Mouse (Mus musculus): ENCODE results near the gene Rab6b.

GRCm38 (mm10) chr9:103227760-103228159 lies 116.2 kb downstream of the Rab6b start:
- no peak for TF ChIP-seq CTCF (IDR thresholded peaks at IDR 0.05; ENCODE audit: borderline replicate concordance, extremely low read depth, insufficient read depth, insufficient read length)
- no peak for TF ChIP-seq POLR2A (IDR thresholded peaks at IDR 0.05; ENCODE audit: borderline replicate concordance, extremely low read depth, insufficient read depth, insufficient read length, poor library complexity, severe bottlenecking)

All from brain, embryonic 14.5 days (tissue).